Mouse (Mus musculus): ENCODE data around the gene Dlx1.
A peak's percentile ranks its signal among the peaks of the same experiment; 100 is the strongest.

Gene Dlx1

DNA sequence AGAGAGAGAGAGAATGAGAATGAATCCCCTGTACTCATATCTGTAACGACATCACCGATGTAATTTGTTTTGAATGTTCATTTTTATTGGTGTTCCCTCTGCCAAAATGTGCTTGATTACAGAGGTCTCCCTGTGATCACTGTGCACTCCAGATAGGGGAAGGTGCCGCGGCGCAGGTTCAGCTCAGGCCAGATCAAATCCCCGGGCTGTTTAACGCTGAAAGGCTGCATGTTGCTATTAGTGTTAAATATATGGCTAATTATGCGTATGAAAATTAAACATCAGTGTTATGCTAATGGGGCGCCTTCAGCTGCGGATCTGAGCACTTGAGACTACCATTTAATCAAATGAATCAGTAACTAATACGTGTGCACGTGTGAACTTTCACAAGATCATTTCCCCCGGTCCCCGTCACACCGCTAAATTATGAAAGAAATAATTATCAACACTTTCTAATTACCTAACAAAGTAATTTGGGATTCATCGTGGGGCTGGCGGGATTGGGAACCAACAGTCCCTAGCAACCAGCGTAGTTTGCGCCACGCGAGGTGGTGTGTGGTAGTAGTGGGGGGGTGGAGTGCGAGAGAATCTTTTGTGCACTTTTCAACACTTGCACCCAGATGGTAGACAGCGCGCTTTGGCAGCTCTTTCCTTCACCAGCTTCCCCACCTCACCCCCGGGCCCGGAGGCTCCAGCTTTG lies at the start of gene Dlx1:
TSS of gene Dlx1 (plus strand) at position 100 of the 700 bp plus-strand sequence.
- DNase-seq (ENCODE audit: low read depth) = peak; percentile 48

DNA sequence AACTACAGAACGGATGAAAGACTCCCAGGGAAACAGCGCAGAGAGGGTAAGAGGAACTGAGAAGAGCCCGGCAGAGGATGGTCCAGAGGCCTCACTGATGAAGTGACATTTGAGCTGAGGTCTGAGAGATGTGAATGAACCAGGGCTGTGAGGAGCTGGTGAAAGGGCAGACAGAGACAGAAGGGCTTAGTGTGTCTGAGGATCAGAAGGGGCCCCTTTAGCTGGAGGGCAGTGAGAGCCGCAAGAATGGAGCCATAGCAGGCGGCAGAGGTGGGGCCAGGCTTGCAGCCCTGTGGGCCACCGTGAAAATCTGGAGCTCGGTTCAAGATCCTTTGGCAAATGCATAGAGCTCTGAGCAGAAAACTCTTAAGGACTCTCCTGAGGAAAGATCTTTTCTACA lies 48.0 kb upstream of the Dlx1 start:
- DNase-seq (ENCODE audit: low read depth) = no peak

DNA sequence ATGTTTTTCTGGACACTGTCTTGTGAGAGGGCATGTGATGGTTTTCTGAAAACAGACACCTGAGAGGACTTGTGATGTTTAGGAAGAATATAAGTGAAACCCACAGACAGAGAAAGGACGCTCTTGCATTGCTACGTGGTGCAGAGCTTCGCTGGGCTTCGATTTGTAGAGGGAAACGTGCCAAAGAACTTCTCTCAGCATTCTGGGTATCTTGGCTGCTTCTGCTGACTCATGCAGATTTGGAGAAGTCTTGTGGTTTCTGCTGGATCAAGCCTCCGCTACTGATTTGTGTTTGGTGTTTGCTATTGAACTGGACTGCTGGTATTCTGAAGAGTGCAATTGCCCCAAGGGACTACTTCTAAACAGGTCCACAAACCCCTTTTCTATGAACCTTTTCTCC lies 46.1 kb upstream of the Dlx1 start:
- no peak for DNase-seq (ENCODE audit: low read depth)

DNA sequence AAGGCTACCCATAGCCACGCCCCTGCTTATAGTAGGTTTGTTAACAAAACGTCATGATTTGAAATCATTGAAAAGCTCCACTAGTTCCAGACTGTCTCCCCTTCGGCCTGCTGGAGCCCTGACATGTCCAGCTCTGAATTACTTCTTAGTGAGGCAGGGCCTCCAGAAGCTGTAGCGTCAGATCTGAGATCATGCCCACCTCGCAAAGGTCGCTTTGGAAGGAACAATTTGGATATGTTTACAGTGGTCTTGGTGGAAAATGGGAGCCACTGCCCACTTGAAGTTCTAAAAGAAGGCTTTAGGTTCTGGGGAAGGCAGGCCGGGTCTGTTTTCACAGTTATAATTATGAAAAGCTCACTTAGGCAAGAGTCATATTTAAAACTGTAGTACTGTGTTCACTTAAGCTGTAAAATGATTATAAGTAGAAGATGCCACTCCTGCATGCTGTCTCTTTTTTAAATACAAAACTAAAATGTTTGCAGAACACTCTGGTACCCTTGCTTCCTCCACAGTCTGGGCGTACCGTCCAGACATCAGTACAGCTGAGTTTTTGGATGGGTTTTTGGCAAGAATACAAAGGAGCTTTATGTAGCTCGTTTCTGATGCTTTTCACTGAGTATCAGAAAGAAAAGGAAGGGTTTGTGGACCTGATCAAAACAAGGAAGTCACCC lies 44.7 kb upstream of the Dlx1 start:
- DNase-seq (ENCODE audit: low read depth) = no peak

DNA sequence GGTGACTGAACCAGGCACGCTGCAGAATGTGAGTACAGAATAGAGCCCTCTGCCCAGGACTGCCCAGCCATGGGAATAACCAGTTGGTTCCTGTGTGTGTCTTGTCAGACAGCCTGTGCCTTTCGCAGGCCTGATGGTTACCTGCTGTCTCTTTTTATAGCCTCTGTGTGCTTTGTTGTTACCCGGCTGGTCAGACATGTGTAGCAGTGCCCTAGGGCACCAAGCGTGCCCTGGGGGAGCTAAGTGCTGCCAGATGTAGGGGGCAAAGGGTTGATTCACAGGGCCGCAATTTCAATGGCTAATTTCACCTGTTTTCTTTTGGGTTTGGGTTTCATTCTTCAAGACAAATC lies 44.2 kb upstream of the Dlx1 start:
- no peak for DNase-seq (ENCODE audit: low read depth)

DNA sequence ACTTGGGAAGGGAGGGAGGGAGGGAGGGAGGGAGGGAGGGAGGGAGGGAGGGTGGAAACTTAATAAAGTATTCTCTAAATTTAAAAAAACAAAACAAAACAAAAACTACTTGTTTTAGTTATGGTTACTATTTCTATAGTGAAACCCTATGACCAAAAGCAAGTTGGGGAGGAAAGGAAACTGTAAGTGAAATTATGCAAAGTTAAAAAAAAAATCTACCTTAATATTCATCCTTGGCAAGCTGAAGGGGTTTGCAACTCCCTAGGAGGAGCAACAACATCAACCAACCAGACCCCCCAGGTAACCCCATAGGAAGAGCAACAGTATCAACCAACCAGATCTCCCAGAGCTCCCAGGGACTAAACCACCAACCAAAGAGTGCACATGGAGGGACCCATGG lies 36.6 kb upstream of the Dlx1 start:
- no peak for DNase-seq (ENCODE audit: low read depth)

DNA sequence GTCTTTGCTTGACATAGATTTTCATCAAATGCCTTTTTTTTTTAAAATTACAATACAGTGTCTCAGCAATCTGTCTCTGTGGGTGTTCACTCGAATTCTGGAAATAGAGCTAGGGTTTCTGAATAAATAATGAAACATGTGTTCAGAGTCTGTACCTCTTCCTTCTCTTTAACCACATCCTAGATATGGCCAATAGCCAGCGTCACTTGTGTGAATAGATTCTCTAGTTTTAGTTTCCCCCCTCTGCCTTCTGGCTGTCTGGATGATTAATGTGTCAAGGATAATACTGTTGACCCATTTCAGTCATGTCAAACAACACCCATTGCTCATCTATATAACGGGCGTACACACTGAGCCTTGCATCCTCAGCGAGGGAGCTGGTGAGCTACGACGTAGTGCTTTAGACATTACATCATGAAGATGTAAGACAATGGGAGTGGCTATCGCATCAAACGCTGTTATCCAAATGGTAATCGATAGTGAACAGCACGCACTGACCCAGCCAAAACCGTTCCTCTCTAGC lies 34.7 kb upstream of the Dlx1 start:
- no peak for DNase-seq (ENCODE audit: low read depth)

DNA sequence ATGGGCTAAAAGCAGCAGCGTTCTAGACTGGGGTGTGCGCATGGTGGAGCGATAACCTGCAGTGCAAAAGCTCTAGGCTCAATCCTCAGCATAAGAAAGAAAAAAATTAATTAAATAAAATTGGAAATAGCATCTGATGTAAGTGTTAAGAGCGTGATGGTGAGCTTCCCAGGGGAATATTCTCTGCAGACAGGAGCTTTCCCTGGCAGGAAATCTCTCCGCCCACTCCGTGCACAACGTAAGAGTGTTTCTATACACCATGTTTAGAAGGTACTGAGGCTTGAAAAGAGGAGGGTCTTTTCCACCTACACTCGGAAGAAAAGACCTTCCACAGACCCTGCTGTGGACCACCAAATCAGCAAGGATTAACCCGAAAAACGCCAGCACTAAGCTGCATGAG lies 33.4 kb upstream of the Dlx1 start:
- DNase-seq (ENCODE audit: low read depth) = no peak

DNA sequence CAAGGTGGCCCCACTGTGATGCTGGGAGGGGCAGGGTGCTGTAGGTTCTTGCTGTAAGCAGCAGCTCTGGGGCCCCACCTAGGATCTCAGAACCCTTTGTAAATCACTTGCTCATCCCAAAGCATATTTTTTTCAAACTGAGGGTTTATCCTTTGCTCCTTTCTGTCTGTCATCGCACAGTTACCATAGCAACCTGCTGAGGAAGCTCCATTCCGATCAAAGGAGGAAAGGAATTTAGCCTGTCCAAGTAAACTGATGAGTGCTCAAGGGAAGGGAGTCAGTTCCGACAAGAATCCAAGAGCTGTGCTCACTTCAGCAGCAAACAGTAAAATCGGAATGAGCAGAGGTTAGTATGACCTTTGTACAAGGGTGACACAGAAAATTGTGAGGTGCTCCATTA lies 32.9 kb upstream of the Dlx1 start:
- DNase-seq (ENCODE audit: low read depth) = no peak

DNA sequence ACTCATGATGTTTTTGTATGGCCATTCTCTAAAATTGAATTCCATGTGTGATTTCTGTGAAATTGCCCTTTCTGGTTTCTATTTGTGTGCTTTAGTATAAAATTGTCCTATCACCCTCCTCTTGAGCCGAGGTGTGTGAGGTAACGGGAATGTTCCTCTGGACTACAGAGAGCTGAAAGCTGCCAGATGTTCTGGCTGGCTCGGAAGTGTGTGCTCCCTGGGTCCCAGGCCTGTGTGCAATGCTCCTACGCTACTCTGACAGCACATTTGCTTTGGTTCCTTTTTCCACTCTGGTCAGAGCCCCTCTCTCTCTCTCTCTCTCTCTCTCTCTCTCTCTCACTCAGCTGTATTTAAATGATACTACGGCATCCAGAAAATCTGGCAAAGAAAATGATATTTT lies 30.7 kb upstream of the Dlx1 start:
- DNase-seq (ENCODE audit: low read depth) = no peak

DNA sequence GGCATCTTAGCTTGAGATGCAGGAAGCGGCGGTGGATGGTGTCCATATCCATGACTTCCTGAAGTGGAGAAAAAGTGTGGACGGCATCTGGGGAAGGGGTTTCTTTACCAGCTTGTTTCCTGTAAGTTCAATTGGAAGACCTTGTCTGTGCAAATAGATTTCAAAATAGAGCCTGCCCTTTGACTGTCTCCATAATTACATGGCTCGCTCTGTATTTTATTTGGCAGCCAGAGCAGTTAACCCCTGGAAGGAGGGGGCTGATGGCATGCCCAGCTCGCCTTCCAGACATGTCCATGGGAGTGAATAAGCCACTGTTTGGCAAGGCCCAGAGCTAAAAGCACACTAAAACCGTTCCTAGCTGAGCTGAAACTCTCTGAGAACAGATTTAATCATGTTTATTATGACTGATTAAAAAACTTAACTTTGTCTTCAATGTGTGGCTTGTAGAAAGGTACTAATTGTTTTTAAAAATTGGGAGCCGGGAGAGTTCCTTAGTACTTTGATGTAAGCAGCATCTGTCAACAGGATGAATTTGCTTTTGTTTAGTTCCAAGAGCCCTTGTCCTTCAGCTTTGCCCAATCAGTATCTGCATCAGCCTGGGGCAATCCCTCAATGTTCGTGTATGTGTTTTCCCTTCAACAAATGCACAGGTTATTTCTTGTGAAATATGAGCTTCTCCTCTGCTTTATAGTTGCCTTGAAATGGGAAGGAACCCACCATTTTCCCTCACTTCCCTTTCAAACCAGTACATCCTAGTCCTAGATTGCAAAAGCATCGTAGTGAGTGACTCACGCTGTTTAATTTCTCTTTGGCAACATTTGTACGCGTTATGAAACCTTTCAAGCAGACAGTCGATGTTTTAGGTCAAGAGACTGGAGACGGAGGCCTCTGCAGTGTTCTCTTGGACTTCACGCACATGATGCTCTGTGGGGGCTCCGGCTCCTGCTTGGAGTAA lies 28.4 kb upstream of the Dlx1 start:
- no peak for DNase-seq (ENCODE audit: low read depth)

DNA sequence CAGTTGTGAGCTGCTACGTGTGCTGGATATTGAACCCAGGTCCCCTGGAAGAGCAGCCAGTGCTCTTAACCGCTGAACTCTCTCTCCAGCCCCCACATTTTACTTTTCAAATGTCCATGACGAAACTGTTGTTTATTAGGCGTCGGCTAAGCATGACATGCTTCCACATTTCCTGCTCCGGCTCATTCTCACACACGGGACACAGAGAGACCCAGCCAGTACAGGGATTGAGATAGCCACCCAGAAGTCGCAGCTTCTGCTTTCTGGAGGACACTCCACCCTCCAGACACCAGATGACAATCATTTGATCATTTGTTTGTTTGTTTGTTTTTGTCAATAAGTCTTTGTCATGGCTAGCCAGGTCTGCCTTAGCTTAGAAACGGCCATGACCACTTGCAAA lies 23.1 kb upstream of the Dlx1 start:
- DNase-seq (ENCODE audit: low read depth) = no peak

DNA sequence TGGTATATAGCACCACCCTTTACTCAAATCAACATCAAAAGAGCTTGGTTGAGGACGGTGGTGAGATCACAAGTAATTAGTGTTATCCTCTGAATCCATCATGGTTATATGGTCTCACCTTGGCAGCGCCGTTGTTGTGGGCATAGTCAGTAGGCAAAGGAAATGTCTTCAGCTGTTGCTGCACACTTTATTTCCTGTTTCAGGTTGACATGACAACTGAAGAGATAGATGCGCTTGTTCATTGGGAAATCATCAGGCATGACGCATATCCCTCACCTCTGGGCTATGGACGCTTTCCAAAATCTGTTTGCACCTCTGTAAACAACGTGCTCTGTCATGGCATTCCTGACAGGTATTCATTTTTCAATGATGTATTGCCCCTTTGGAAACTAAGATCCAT lies 16.7 kb upstream of the Dlx1 start:
- DNase-seq (ENCODE audit: low read depth) = no peak

DNA sequence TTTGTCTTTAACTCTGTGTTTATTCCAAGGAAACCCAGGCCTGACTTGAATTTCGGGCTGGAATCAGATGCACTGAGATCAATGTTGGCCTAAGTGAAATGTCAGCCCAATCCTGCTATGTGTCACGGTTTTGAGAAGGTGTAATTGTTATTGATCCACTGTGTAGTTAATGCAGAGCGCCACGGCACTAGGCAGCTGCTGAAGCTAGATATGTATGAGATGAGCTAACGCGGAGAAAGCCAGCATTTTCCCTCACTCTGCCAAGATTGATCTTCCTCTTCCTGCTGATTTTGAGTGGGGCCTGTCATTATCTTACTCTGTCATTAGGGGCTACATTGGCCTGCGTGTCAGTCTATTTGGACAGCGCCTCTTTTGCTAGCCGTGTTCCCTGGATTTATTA lies 15.6 kb upstream of the Dlx1 start:
- DNase-seq (ENCODE audit: low read depth) = no peak

DNA sequence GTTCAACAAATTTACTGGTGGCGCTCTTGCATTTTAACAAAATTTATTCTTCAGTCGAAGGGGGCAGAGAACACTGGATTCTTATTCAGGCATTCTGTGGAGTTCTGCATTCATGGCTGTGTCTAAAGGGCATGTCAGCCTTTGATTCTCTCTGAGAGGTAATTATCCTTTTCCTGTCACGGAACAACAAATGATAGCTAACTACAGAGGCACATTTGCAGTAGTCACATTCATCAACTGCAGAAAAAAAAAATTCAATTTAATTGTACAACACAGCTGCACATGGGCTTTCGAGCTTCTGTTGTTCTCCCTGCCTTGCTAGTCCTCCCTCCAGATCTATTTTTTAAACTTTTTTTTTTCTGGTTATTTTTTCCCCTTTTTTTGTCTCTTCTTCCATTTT lies 10.9 kb upstream of the Dlx1 start:
- no peak for DNase-seq (ENCODE audit: low read depth)

DNA sequence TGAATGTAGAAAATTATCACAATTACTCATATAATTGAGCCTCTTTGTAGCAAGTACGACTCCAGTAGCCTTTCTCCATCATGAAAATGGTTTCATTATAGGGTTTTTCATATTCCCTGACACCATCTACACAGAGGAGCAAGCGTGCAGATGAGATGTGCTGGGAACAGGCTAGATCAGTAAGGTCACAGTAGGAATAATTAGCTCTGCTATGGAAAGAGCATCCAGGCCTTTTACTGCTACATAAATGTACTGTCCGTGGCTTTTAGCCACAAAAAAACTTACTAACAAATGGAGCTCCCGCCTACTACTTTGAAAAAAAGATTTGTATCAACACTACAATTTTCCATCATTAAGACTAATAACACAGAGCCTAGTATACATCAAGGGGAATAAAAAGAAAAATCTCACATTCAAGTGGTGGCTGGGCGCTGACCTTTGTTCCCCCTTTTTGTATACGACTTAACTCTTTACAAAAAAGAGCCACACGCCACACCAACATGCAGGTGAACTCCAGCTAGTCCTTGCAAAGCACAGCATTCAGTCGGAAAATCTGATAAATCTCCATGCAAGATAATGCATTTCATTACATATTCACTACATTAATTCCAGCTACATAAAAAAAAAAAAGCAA lies 10.3 kb upstream of the Dlx1 start:
- DNase-seq (ENCODE audit: low read depth) = no peak

DNA sequence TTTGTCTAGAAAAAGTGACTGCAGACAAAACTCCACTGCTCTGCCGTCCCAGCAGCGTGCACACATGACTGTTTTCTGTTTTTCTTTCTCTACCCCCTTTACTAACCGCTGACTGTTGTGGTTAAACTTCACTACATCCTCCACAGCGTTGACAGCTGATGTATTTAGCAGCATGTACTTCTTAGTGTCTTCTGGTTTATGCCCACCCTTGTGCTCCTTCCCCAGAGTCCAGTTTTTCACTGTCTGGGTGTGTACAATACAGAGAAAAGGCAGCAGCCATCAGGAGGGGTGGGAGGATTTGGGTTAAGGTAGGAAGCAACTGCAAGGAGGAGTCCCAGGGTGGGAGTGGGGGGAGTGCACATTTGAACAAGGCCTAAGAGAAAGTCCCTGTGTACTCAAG lies 5.0 kb upstream of the Dlx1 start:
- DNase-seq (ENCODE audit: low read depth) = peak; percentile 49

DNA sequence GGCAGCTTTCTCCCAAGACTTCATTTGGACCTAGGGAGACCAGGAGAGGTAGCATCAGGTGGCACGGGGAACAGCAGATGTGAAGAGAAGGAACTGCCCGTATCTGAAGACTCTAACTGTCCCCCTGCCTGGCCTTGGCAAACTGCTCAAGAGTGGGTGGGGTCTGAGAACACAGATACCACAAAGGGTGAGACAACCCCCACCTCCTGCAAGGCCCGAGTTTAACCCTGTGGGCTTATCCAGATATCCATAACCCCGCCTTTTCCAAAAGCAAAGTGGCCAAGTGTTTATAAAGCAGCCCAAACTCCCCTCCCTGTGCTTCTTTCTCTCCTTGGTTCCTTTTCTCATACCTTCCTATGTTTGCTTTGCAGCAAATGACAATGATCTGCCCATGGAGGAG lies 4.5 kb upstream of the Dlx1 start:
- peak; percentile 6 for DNase-seq (ENCODE audit: low read depth)

DNA sequence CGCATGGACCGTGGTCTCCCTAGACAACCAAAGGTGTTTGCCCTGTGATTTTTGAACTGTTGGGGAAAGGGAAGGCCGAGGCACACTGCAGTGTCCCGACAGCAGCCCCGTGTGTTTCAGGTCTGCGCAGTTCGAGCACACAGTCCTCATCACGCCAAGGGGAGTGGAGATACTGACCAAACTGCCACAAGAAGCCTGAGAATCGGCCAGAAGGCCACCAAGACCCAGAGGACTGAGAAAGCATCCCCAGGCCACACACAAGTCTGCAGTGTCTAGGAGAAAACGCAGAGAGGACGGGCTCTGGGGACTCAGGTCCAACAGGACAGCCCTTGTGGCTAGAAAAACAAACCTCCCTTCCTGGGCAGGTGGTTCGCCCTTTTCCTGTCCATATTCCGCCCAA lies 3.1 kb upstream of the Dlx1 start:
- DNase-seq (ENCODE audit: low read depth) = no peak

DNA sequence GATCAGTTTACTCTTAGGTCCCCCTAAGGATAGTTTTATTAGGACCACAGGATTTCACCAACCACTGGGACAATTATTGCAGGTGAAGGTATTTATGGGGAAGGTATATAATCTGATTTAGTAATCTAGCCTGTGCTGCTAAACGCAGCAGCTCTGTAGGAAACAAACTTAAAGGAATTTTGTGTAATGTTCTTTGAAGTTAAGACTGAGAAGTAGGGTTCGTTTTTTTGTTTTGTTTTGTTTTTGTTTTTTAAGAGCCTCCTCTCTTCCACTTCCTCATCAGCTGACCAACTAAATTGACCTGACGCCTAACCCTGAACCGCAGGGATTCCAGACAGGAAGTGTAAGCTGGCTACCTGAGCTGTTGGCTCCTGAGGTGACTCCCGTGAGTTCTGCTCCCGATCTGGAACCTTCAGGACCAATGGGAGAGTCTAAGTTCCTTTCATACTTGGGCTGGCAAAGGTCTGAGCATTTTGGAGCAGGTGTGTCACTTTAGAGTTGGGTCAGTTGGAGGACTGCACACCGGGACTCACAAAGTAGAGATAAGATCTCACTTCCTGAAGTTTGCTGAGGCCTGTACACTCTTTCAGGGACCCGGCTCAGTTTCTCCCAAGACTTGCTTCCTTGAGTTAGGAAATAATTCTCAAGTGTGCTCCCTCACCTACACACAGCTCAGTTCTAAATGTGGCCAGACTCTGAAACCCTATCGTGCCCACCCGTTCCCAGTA lies 1.2 kb upstream of the Dlx1 start:
- DNase-seq (ENCODE audit: low read depth) = peak; percentile 29

DNA sequence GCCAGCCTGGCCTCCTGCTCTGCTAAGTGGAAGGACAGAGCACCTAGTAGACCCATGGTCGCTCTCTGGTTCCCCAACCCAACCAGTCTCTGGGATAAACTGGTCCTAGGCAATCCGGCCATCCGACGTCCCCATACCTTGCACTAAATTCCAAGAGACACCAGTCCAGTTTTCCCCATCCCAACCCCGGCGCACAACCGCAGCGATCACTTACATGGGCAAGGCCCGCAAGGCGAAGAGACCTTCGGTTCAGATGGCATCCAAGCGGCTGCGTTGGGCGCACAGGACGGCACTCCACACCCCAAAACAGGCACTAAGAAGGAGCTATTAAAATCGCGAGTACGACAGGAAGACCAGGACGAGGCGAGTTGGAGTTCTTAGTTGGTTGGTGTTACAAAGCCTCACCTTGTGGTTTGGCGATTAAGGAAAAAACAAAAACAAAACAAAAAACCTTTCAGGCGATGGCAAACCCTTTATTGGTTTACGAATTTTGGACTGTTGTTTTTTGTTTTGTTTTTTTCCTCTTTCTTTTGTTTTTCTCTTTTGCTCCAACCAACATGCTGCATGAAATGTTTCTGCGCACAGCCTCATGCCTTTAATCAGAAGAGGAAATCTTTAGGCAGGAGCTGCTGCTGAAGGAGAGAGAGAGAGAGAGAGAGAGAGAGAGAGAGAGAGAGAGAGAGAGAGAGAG lies 445 bp upstream of the Dlx1 start:
- no peak for DNase-seq (ENCODE audit: low read depth)

Data from induced T-regulatory cell, adult 2 months (primary cell).